Mouse (Mus musculus) stomach, embryonic 14.5 days (tissue): ENCODE results near the gene Plpp7. TPM values are rescaled to one million over a fixed set of nuclear protein-coding genes. Genes with fewer than 3 reads are reported as not detected.

Experiments
- ATAC-seq: fragments of 200-750 bp; cut with Nextera tagmentation; 2 replicates; pipeline ENCODE4 v1.8.0; 2017; ENCODE audit warnings: low read depth, moderate TSS enrichment; ENCODE audit not compliant: insufficient number of reproducible peaks, insufficient read depth, low FRiP score
- H3K27ac ChIP-seq: fragments of 300-500 bp; sonication (generic); 2 replicates; pipeline ENCODE4 v1.5.1; 2014; ENCODE audit warnings: mild to moderate bottlenecking, low read length, moderate library complexity, mixed read lengths
- H3K27me3 ChIP-seq: fragments of 300-500 bp; sonication (generic); 2 replicates; pipeline ENCODE4 v1.6.1; 2014; ENCODE audit warnings: low read length, control low read depth, mixed read lengths; ENCODE audit not compliant: control insufficient read depth, insufficient read depth
- H3K36me3 ChIP-seq: fragments of 300-500 bp; sonication (generic); 2 replicates; pipeline ENCODE4 v1.6.1; 2014; ENCODE audit warnings: mild to moderate bottlenecking, control low read depth, low read length, moderate library complexity, mixed read lengths; ENCODE audit not compliant: control insufficient read depth, insufficient read depth
- H3K4me1 ChIP-seq: fragments of 300-500 bp; sonication (generic); 2 replicates; pipeline ENCODE4 v1.6.1; 2014; ENCODE audit warnings: low read length, control low read depth, mixed read lengths; ENCODE audit not compliant: control insufficient read depth, insufficient read depth
- H3K4me2 ChIP-seq: fragments of 300-500 bp; sonication (generic); replicated peaks from 2 replicates; pipeline ENCODE4 v1.6.1; 2014; ENCODE audit warnings: low read depth, low read length, control low read depth
- H3K4me3 ChIP-seq: fragments of 300-500 bp; sonication (generic); 2 replicates; pipeline ENCODE4 v1.5.1; 2014; ENCODE audit warnings: low read depth, low read length, control low read depth
- H3K9ac ChIP-seq: fragments of 300-500 bp; sonication (generic); replicated peaks from 2 replicates; pipeline ENCODE4 v1.6.1; 2014; ENCODE audit warnings: low read depth, mild to moderate bottlenecking, control low read depth, low read length, moderate library complexity, mixed read lengths
- H3K9me3 ChIP-seq: fragments of 300-500 bp; sonication (generic); 2 replicates; pipeline ENCODE4 v1.6.1; 2016; ENCODE audit warnings: low read depth, low read length, control low read depth; ENCODE audit not compliant: control insufficient read depth
- WGBS: fragments of 180-500 bp; shearing (Covaris S2); extraction: QIAGEN DNeasy Blood & Tissue Kit; methylation state at CpG from one replicate; pipeline ENCODE4 v1.1.7; 2014; 5-methylcytosine and 5-hydroxymethylcytosine counted together
- polyA plus RNA-seq: library from polyadenylated mRNA; unstranded; fragments of >200 nt; fragmentation: Nextera tagmentation; extraction: Ambion mirVana; gene quantifications from 2 replicates; pipeline ENCODE4 v1.2.1, GENCODE M21; 2014

Plpp7 gene
- polyA plus RNA-seq, 1 experiment from 2014 or later: 3.3 TPM

DNA sequence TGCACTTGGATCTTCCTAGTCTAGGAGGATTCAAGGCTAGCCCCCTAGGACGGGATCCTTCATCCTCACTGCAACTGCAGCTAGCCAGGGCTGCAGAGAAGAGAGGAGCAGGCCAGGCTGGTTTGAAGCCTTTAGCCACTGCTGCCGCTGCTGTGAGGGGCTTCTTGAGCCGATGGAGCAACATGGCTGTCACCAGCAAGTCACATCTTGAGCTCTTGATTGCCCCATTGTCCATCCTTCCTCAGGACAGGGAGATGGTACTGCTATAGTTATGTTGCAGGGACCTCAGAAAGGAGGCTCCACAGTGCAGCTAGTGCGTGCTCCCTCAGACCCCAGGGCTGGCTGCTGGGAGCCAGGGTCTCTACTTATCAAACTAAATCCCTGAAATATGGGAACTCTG lies 37.5 kb upstream of the Plpp7 start:
- no peak overlapping the region for H3K9ac ChIP-seq
- no peaks in the 10 kb centered on the region for H3K36me3 ChIP-seq
- no peak overlapping the region for H3K4me2 ChIP-seq
- H3K4me3 ChIP-seq: no peak overlapping the region
- H3K27me3 ChIP-seq: no peaks in the 10 kb centered on the region
- no peaks in the 10 kb centered on the region for H3K9me3 ChIP-seq
- WGBS: 76% methylated on average over 4 of the region's 4 CpGs
- ATAC-seq: no peak
- H3K4me1 ChIP-seq: 0 out of 2 replicates have a peak, but pooled peaks cover 3% of the 10 kb centered on the region
- no peak overlapping the region for H3K27ac ChIP-seq

DNA sequence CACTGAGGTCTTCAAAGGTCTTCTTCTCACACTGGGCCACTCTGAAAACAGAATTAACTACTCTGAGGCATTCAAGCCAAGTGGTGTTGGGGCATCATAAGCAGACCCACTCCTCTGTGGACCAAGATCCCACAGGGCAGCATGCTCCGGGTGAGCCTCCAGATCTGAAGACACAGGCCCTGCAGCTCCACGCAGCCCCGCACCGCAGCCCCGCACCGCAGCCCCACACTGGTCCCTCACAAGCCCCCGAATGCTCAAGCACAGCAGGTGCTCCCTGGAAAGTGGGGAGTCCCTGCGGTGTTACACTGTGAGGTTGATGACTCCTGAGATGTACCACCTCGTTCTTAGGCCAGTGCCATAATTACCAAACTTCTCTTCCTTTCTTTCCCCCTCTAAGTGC lies 37.1 kb upstream of the Plpp7 start:
- no peak for ATAC-seq
- no peaks in the 10 kb centered on the region for H3K27me3 ChIP-seq
- H3K4me1 ChIP-seq: 0 out of 2 replicates have a peak, but pooled peaks cover 3% of the 10 kb centered on the region
- H3K36me3 ChIP-seq: no peaks in the 10 kb centered on the region
- no peak overlapping the region for H3K27ac ChIP-seq
- no peak overlapping the region for H3K9ac ChIP-seq
- H3K9me3 ChIP-seq: no peaks in the 10 kb centered on the region
- WGBS: 78% methylated on average over 9 of the region's 9 CpGs
- H3K4me2 ChIP-seq: no peak overlapping the region
- no peak overlapping the region for H3K4me3 ChIP-seq

DNA sequence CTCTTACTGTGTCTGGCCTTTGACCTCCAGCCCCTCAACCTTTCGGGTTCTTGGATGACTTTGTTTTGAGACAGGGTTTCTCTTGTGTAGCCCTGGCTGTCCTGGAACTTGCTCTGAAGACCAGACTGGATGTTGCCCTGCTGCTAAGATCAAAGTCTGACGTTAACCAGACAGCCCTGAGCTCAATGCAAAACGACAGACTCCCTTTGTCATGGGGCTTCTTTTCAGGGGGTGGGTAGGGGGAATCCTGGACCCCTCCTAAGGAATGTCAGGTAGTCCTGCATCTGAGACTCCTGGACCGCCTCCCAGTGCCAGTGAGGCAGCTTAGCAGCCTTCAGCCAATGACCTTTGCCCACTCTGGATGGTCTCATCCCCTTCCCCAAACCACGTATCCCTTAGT lies 36.6 kb upstream of the Plpp7 start:
- H3K9me3 ChIP-seq: no peaks in the 10 kb centered on the region
- no peak overlapping the region for H3K9ac ChIP-seq
- 0 out of 2 replicates have a peak, but pooled peaks cover 3% of the 10 kb centered on the region for H3K4me1 ChIP-seq
- H3K4me3 ChIP-seq: no peak overlapping the region
- H3K27me3 ChIP-seq: no peaks in the 10 kb centered on the region
- ATAC-seq: no peak
- no peaks in the 10 kb centered on the region for H3K36me3 ChIP-seq
- no peak overlapping the region for H3K4me2 ChIP-seq
- WGBS: 41% methylated on average over 5 of the region's 5 CpGs
- no peak overlapping the region for H3K27ac ChIP-seq

GRCm38 (mm10) chr2:32059613-32060012 lies 35.7 kb upstream of the Plpp7 start:
- ATAC-seq: no peak
- Histone ChIP-seq H3K9ac (no peak overlapping the region), H3K4me1 (0 out of 2 replicates have a peak, but pooled peaks cover 3% of the 10 kb centered on the region), H3K9me3 (no peaks in the 10 kb centered on the region), H3K27me3 (no peaks in the 10 kb centered on the region), H3K36me3 (no peaks in the 10 kb centered on the region), H3K4me2 (no peak overlapping the region), H3K4me3 (no peak overlapping the region), H3K27ac (no peak overlapping the region)
- WGBS: 71% methylated on average over 6 of the region's 6 CpGs

DNA sequence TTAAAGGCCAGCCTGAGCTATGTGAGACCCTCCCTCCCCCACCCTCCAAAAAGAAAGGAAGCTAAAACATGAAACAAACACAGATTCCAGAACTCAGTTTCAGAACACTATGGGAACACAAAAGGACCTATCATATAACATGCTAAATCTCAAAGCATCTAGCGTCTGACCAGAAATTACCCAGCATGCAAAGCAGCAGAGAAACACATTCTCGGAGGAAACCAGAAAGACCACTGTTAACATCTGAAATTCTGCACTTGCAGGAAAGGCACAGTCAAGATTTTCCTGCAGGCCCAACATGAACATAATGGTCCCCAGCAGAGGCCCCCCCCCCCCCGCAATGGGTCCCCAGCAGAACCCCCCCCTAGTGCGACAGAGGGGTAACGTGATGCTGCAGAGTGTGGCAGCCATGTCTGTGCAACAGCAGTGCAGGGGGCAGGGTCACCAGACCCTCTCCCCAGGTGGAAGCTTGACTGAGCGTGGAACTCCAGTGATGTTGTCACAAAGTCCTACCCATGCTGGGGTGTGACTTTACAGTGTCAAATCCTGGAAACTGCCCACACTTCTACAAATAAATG lies 35.0 kb upstream of the Plpp7 start:
- Histone ChIP-seq H3K9me3 (no peaks in the 10 kb centered on the region), H3K27ac (no peak overlapping the region; the same call in 1 of the 2 replicates), H3K4me2 (no peak overlapping the region), H3K27me3 (no peaks in the 10 kb centered on the region), H3K4me1 (no peaks in the 10 kb centered on the region), H3K9ac (no peak overlapping the region), H3K4me3 (no peak overlapping the region), H3K36me3 (no peaks in the 10 kb centered on the region)
- ATAC-seq: no peak
- 54% methylated on average over 6 of the region's 6 CpGs for WGBS

- Histone ChIP-seq H3K27ac (no peak overlapping the region), H3K4me3 (no peak overlapping the region), H3K36me3 (no peaks in the 10 kb centered on the region), H3K9ac (no peak overlapping the region), H3K4me2 (no peak overlapping the region), H3K4me1 (no peaks in the 10 kb centered on the region), H3K9me3 (no peaks in the 10 kb centered on the region), H3K27me3 (no peaks in the 10 kb centered on the region)
- WGBS: 65% methylated on average over 2 of the region's 2 CpGs
- no peak for ATAC-seq
Measured at GRCm38 (mm10) chr2:32061189-32061588, 34.1 kb upstream of the Plpp7 start.

- WGBS: 60% methylated on average over 12 of the region's 12 CpGs
- H3K36me3 ChIP-seq: no peaks in the 10 kb centered on the region
- H3K4me3 ChIP-seq: no peak overlapping the region
- H3K27me3 ChIP-seq: no peaks in the 10 kb centered on the region
- ATAC-seq: no peak
- no peaks in the 10 kb centered on the region for H3K9me3 ChIP-seq
- no peaks in the 10 kb centered on the region for H3K4me1 ChIP-seq
- H3K9ac ChIP-seq: no peak overlapping the region
- no peak overlapping the region for H3K4me2 ChIP-seq
- no peak overlapping the region for H3K27ac ChIP-seq
Measured at GRCm38 (mm10) chr2:32061722-32062505, 33.4 kb upstream of the Plpp7 start.

GRCm38 (mm10) chr2:32062626-32063410 lies 32.5 kb upstream of the Plpp7 start:
- Histone ChIP-seq H3K9me3 (no peaks in the 10 kb centered on the region), H3K27ac (no peak overlapping the region), H3K27me3 (no peaks in the 10 kb centered on the region), H3K36me3 (no peaks in the 10 kb centered on the region), H3K9ac (no peak overlapping the region), H3K4me2 (no peak overlapping the region), H3K4me1 (no peaks in the 10 kb centered on the region), H3K4me3 (no peak overlapping the region)
- WGBS: 85% methylated on average over 15 of the region's 15 CpGs
- no peak for ATAC-seq
